Mouse (Mus musculus) c-Kit-negative CD71-positive TER-119-positive erythroid progenitor cells, embryonic 14.5 days (primary cell): ENCODE measurements around the gene Rab7b.

Experiments used
- DNase-seq: peaks from one replicate; pipeline ENCODE4 v3.0.0-alpha.2; 2013; ENCODE audit warnings: low read depth, low spot score

Gene Rab7b

GRCm38 (mm10) chr1:131737269-131737668 is 48.8 kb downstream of the Rab7b start:
- DNase-seq = no peak

- no peak for DNase-seq
Observed at GRCm38 (mm10) chr1:131738760-131739159, 50.3 kb downstream of the Rab7b start.

GRCm38 (mm10) chr1:131739481-131740160 is 51.1 kb downstream of the Rab7b start:
- no peak for DNase-seq

GRCm38 (mm10) chr1:131743868-131744464 is 55.5 kb downstream of the Rab7b start, which contains the start of gene Slc26a9:
Gene Slc26a9, plus strand, starts transcription at chr1:131744022.
- no peak for DNase-seq

- no peak for DNase-seq
Observed at GRCm38 (mm10) chr1:131745391-131745790, 56.9 kb downstream of the Rab7b start.

GRCm38 (mm10) chr1:131747761-131748160 is 59.3 kb downstream of the Rab7b start:
- no peak for DNase-seq

GRCm38 (mm10) chr1:131748636-131749035 is 60.1 kb downstream of the Rab7b start:
- DNase-seq = no peak

GRCm38 (mm10) chr1:131749706-131750545 is 61.4 kb downstream of the Rab7b start:
- no peak for DNase-seq

- no peak for DNase-seq
Observed at GRCm38 (mm10) chr1:131751181-131751890, 62.8 kb downstream of the Rab7b start.

- no peak for DNase-seq
Observed at GRCm38 (mm10) chr1:131751891-131752311, 63.4 kb downstream of the Rab7b start.

- DNase-seq = no peak
Observed at GRCm38 (mm10) chr1:131754212-131754829, 65.8 kb downstream of the Rab7b start.

GRCm38 (mm10) chr1:131754916-131755315 is 66.4 kb downstream of the Rab7b start:
- DNase-seq = no peak

GRCm38 (mm10) chr1:131757211-131757610 is 68.7 kb downstream of the Rab7b start:
- no peak for DNase-seq

GRCm38 (mm10) chr1:131758796-131759195 is 70.3 kb downstream of the Rab7b start:
- DNase-seq = no peak

GRCm38 (mm10) chr1:131759667-131760427 is 71.4 kb downstream of the Rab7b start:
- DNase-seq = no peak

GRCm38 (mm10) chr1:131760428-131760820 is 71.9 kb downstream of the Rab7b start:
- DNase-seq = no peak

GRCm38 (mm10) chr1:131761079-131761831 is 72.8 kb downstream of the Rab7b start:
- no peak for DNase-seq

GRCm38 (mm10) chr1:131763683-131764082 is 75.2 kb downstream of the Rab7b start:
- no peak for DNase-seq

GRCm38 (mm10) chr1:131764581-131765338 is 76.3 kb downstream of the Rab7b start:
- no peak for DNase-seq
